ENCODE assay signal across 16 mouse cellular contexts in the genomic region with DNA sequence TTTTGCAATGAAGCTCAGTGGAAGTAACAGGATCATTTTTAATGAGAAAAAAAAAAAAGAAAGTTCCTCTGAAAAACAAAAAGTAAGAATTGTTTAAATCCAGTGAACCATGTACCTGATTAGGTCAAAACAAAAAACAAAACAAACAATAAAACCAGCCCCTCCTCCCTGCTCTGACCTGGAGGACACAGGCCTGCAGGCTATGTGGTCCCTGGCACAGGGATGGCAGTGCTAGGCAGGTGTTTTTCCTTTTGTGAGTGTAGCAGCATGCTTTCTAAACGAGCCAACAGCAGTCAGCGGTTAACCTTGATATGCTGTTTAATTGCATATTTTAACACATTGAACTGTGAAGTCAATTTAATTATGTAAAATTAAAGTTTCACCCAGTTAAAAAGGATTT.
"Had no signal": no experiment of that assay in that cellular context is flagged by ENCODE, and none has a peak within 500 bp of the region (broad histone marks: within the 10 kb centered on the region; RNA-seq: fewer than 3 reads in every experiment).

No protein-coding gene starts in this region.

- H3K27me3 ChIP-seq: liver, embryonic 13.5 days; neural tube, embryonic 12.5 days; neural tube, embryonic 15.5 days; stomach, embryonic 15.5 days had no signal

- H3K36me3 ChIP-seq: liver, embryonic 13.5 days; neural tube, embryonic 12.5 days; neural tube, embryonic 15.5 days; stomach, embryonic 15.5 days had no signal

- H3K4me3 ChIP-seq: left cerebral cortex, adult 2 months; liver, embryonic 13.5 days; neural tube, embryonic 12.5 days; neural tube, embryonic 15.5 days; stomach, embryonic 15.5 days had no signal

- DNase-seq: kidney, adult 2 months; kidney, postnatal 36 days; layer of hippocampus, postnatal 36 days; liver, embryonic 13.5 days; lung, adult 2 months; lung, postnatal 14 days; lung, postnatal 4 days; midbrain, embryonic 14.5 days; spleen, adult 18-20 months; thymus, postnatal 25 days had no signal

- H3K4me2 ChIP-seq: liver, embryonic 13.5 days; midbrain, embryonic 11.5 days; neural tube, embryonic 12.5 days; neural tube, embryonic 15.5 days; stomach, embryonic 15.5 days had no signal

- H3K27ac ChIP-seq: kidney, postnatal 0 days; left cerebral cortex, adult 2 months; liver, embryonic 13.5 days; neural tube, embryonic 12.5 days; neural tube, embryonic 15.5 days; stomach, embryonic 15.5 days had no signal

- H3K9me3 ChIP-seq: liver, embryonic 13.5 days; neural tube, embryonic 12.5 days; neural tube, embryonic 15.5 days; stomach, embryonic 15.5 days had no signal

- H3K9ac ChIP-seq: liver, embryonic 13.5 days; neural tube, embryonic 12.5 days; neural tube, embryonic 15.5 days; stomach, embryonic 15.5 days had no signal

- H3K4me1 ChIP-seq: liver, embryonic 13.5 days; neural tube, embryonic 12.5 days; neural tube, embryonic 15.5 days; stomach, embryonic 15.5 days had no signal
